Mouse (Mus musculus) kidney, postnatal 36 days (tissue): Measurements from ENCODE around the gene Ube2s.

ENCODE experiments used
- DNase-seq, 2 experiments: peaks; one replicate each; pipeline ENCODE4 v3.0.0; 2021 to 2022; ENCODE audit warnings: mixed read lengths in 2 of 2

The Ube2s gene

GRCm38 (mm10) chr7:4776861-4777830, 35.2 kb downstream of the Ube2s start:
- peak; percentile 55 to 81 for DNase-seq

GRCm38 (mm10) chr7:4776131-4776530, 36.3 kb downstream of the Ube2s start:
- no peak for DNase-seq

GRCm38 (mm10) chr7:4771202-4771601, 41.2 kb downstream of the Ube2s start, which contains the start of gene Fam71e2:
Gene Fam71e2 (minus strand): TSS chr7:4771302.
- DNase-seq: no peak

DNA sequence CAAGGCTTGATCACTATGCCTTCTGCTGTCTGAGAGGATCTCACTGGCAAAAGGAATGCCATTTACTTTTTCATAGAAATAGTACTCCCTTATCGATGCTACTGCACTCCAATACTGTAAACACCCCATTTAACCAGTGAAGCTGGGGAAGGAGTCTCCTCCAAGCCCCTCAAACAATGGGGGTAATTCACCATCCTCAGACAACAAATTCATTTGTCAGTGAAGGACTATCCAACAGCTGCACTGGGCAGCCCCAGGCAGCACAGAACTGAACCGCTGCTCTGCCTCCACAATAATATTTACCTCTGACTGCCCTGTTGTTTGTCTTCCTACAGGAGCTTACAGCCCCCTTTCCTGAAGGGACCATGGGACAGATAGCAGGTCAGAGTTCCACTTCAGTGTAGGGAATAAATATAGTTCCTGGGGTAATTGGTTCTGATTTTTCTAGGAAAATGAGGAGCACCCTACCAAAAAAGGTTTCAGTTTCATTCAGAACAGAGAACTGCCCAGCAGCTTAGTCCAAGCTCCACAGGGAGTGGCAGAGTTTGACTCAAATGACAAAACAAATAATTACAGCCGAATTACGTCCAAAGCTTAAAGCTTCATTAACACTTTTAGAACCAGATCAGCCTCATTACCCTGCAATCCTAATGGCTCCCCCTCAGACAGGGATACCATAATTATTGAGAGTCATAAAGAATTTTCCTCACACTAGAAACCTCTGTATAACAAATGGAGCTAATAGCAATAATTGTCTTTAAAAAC, 47.3 kb downstream of the Ube2s start:
- no peak for DNase-seq

GRCm38 (mm10) chr7:4759670-4760069, 52.7 kb downstream of the Ube2s start:
- DNase-seq: no peak

GRCm38 (mm10) chr7:4752821-4753570, 59.4 kb downstream of the Ube2s start, which contains the start of gene Cox6b2:
Gene Cox6b2 (minus strand): TSS chr7:4753094.
- peak; percentile 85 to 87 for DNase-seq

- DNase-seq: peak; percentile 72 to 73
Observed at GRCm38 (mm10) chr7:4751971-4752820, 60.2 kb downstream of the Ube2s start.

DNA sequence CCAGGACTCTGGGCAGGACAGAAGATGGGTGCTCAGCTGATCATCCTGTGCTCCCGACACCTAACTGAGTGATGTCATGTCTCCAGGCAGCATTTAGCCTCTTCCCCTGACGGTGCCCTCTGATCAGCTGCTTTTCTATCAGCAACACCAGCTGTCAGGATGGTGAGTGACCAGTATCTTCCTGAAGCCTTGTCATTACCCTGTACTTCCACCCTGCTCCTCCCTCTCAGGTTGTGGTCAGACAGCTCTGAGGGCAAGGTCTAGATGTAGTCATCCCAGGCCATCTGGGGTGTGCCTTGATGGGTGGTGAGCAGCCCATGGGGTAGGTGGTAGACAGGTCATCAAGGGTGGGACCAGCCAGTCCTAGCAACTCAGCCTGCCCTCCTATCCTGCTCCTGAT, 63.2 kb downstream of the Ube2s start:
- no peak for DNase-seq

DNA sequence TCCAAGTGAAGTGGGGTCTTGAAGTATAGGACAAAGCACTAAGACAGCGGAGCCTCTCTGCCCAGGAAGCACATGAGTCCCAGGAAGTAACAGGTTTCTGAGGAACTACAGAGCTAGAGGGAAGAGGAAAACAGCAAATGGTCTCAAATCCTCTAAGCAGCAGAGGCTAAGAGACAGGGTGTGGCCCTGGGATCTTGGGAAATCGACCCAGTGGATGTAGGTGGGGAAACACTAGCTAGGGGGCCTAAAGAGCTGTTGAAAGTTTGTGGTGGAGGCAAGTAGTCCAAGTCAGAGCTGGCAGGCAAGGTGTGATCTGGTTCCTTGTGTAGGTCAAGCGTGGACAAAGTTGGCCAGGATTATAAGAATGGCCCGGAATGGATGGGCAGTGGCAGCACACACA, 64.1 kb downstream of the Ube2s start:
- DNase-seq: no peak

- DNase-seq: no peak
Observed at GRCm38 (mm10) chr7:4747156-4747899, 65.1 kb downstream of the Ube2s start.

DNA sequence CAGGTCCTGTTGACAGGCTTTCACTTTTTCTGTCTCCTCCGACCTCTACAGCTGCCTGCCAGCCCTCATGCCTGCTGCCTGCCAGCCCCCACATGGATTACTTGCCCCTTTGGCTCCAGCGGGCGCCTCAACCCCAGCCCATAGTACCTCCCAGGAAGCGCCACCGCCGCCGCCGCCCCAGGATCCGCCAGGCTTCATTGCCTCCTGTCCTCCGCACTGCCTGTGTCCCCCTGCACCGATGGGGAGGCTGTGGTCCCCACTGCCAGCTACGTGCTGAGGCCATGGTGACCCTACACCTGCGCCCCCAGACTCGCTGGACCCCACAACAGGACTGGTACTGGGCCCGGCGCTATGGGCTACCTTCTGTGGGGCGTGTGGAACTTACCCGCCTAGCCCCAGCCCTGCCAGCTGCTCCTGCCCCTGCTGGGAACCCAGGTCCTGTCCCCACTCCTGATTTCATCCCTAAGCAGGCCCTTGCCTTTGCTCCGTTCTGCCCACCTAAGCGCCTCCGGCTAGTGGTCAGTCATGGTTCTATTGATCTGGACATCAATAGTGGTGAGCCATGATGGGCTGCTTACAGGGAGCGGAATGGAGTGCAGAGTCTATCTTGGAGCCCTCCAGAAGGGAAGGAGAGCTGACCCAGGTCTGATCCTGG, 65.9 kb downstream of the Ube2s start:
- no peak for DNase-seq

GRCm38 (mm10) chr7:4744886-4745285, 67.5 kb downstream of the Ube2s start:
- no peak for DNase-seq
